Mouse (Mus musculus) gastrocnemius, postnatal 36 days (tissue): ENCODE measurements around the gene Plxnd1. TPM values are rescaled to one million over a fixed set of nuclear protein-coding genes. Genes with fewer than 3 reads are reported as not detected.

Experiments used
- DNase-seq, 2 experiments: peaks; one replicate each; pipeline ENCODE4 v3.0.0; 2022
- intact Hi-C: fragments of 180-260 bp; cut with DNase I; formaldehyde crosslinking; loops from one replicate; pipeline ENCODE4 v1.15.1; 2025
- total RNA-seq, 2 experiments: library from RNA; stranded (reverse); gene quantifications; 2 replicates each; pipeline ENCODE4 v1.2.3; 2021

Gene Plxnd1
- total RNA-seq, 2 experiments from 2014 or later: 19.0 to 21.8 TPM

DNA sequence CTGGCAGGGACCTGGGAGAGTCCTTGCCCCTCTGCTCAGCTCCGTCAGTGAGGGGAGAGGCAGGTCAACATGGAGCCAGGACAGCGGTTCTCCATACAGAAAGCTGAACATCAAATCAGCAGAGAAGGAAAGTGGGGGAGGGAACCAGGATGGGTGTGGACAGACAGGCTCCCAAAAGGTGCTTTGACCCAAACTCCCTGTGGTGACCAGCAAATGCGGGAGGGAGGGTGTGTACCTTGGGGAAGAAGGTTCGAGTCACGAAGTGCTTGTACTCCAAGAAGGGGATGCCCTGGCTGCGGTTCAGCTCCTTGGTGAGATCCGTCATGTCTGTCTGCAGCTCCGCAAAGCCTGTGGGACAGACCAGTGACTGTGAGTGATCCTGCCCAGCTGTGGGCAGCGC, 31.1 kb downstream of the Plxnd1 start:
- intact Hi-C loops: loop anchor here (5.0 kb wide), 1 partner anchor 61 kb away; no protein-coding TSS in a partner anchor

DNA sequence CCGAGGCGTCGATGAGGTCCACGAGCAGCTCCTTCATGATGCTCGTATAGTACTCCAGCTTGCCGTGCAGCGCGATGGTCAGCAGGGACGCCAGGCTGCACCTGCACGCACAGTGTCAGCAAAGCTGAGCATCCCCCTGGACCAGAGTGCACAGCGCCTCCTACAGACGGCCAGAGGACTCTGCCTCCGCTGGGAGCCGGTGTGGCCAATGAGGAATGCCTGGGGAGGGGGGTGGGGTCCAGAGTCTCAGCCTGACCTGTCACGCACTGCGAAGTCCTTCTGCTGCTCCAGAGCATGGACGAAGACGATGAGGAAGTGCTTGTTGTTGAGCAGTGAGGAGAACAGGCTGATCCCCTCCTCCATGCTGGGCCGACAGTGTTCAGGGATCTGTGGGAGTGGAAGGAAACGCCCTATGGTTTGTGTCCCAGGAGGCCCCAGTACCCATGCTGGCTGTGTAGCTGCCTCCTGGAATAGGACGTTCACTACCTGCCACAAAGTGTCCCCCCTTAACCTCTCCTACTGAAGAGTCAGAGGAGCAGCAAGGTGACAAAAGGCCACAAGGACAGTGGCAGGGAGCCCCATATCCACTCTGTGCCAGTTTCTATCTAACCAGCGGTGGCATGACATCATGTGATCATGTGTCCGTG, 32.2 kb downstream of the Plxnd1 start:
- DNase-seq: no peak
- intact Hi-C loops: loop anchor here (5.0 kb wide), 1 partner anchor 60 kb away; no protein-coding TSS in a partner anchor

More for the DNA sequence above, 31.1 kb downstream of the Plxnd1 start:
- DNase-seq: no peak

DNA sequence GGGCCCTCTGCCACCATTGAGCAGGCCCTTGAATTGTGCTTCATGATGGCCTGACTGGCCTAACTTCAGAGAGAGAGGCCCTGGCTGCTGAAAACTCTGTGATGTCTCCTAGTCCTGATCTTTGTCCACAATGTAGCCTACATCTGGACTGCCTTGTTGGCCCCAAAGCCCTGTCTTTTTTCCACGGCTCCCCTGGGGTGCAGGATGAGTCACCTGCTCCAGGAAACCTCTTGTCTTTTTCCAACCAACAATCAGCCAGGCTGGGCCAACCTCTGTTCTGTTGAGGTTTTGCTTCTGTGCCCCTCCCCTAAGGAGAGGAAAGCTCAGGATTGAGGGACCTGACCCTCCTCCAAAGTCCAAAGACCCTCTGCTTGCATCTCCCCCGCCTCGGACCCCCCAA, 33.1 kb downstream of the Plxnd1 start:
- intact Hi-C loops: loop anchor here (5.0 kb wide), 1 partner anchor 59 kb away; no protein-coding TSS in a partner anchor
- DNase-seq: no peak

DNA sequence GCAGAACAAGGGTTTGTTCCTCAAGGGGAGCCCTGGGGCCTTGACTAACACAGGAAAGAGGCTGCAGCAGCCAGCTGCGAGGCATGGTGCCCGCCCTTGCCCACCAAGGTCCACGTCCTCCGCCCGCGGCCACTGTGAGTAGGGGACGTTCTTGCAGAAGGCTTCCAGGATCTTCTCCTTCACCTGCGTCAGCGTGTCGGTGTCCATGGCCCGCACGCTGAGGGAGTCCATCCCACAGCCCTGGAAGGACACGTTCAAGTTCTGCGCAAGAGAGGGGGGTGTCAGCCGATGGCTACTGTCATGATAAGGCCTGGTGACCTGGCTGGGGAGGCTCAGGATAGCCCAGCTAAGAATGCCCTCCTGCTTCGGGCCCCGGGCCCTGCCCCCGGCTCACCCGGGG, 34.5 kb downstream of the Plxnd1 start:
- intact Hi-C loops: loop anchor here (5.0 kb wide), 1 partner anchor 58 kb away; no protein-coding TSS in a partner anchor
- no peak for DNase-seq

DNA sequence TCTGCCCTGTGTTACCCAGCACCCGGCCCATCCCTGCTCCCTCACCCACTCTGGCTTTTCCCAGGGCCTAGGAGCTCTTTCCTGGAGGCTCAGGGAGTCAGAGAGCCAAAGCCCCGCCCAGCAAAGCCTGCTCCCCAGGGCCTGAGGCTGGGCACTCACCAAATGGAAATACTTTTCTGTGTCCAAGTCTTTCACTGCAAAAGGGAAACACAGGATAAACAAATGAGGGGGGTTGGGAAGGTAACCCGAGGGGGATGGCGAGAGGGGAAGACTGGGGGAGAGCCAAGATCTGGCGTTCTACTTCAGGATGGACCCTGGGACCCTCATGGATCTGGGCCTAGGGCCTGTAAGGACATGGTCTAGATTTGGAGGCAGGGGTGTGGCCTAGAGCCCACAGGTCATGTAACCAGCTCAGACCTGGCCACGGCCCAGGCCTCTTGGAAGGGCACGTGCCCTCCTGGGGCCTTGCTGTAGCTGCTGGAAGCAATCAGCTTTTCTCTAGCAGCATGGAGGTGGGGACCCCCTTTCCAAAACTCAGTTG, 35.6 kb downstream of the Plxnd1 start:
- peak; percentile 89 to 92 for DNase-seq
- intact Hi-C loops: loop anchor here (5.0 kb wide), 1 partner anchor 33 kb away; no protein-coding TSS in a partner anchor

DNA sequence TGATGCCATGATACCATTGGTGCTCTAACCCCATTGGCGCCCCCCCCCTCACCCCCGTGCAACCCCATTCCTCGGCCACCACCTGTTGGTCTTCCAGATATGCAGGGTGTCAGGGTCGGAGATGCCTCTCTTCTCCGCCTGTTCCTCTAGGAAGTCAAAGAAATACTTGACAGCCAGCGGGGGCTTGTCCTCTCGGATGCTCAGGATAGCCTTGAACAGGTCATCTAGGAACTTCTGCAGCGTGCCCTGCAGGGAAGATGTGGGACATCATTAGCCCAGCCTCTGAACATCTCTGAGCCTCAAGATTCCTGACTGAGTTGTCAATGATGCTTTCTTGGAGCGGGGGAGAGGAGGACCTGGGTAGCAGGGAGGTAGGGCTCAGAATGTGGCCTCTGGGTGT, 36.4 kb downstream of the Plxnd1 start:
- intact Hi-C loops: loop anchor here (5.0 kb wide), 1 partner anchor 34 kb away; no protein-coding TSS in a partner anchor
- DNase-seq: no peak

DNA sequence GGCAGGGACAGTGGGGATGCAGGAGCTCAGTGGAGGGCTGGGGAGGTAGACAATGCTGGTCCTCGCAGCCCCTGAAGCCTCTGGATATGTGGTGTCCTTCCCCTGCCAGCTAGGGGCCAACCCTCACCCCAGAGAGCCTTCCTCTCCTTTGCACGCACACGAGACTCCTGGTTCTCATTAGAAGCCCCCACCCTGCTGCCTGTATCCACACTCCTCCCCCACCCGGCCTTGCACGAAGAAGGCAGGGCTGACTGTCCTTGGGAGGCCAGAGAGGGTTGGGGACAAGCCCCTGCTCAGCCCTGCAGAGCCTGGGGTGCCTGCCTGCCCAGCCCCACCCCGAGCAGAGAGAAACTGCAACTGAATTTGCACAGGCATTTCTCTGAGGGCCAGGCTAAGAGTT, 37.1 kb downstream of the Plxnd1 start:
- DNase-seq: no peak
- intact Hi-C loops: loop anchor here (5.0 kb wide), 1 partner anchor 35 kb away; no protein-coding TSS in a partner anchor

DNA sequence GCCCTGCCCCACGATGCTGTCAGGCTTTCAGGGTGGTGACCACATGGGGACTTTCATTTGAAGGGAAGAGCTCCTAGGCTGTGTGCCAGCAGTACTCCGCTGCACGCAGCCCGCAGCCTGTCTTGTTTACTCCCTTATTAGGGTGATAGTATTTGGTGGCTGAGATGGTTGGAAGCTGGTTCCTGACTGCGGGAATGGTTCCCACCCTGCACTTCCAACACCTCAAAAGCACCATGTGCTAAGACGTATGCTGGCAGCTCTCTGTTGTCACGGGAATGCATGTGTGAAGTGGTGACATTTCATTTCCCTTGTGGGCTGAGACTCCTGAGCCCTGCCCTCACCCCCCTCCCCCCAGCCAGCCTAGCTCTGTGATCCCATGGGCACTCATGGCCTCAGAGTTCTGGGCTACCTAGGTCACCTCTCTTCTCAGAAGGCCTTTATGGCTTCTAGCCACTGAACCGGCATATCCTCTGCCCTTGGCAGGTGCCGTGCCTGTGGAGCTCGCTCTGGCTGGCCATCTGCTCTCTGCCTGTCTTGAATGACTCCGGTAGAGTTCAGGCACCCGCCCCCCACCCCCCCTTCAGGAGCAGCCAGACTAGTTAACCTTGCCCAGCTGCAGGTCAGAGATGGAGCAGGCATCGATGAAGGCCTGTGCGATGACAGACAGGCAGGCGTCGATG, 37.7 kb downstream of the Plxnd1 start:
- intact Hi-C loops: loop anchor here (5.0 kb wide), 1 partner anchor 35 kb away; no protein-coding TSS in a partner anchor
- peak in 1 of 2 experiments; percentile 41 for DNase-seq

DNA sequence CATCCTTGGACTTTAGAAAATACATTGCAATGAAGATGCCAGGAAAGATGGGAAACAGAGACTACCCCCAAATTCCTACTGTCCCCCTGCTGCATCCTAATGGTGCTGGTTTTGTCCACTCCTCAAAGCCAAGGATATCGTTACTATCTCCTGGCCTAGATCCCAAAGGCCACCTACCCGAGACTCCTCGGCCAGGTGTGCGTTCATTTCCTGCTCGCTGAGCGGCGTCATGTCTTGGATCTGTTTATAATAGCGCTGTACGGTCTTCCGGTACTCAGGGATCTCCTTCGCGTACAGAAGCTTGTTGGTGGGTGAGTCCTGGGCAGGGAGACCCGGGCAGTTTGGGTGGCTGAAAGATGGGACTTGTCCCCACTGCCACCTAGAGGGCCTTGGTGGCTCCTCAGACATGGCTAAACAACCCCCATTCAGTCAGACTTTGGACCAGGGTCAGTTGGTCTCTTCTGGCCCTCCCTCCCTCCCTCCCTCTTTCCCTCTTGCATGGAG, 38.3 kb downstream of the Plxnd1 start:
- DNase-seq: no peak
- intact Hi-C loops: loop anchor here (5.0 kb wide), 1 partner anchor 36 kb away; no protein-coding TSS in a partner anchor

DNA sequence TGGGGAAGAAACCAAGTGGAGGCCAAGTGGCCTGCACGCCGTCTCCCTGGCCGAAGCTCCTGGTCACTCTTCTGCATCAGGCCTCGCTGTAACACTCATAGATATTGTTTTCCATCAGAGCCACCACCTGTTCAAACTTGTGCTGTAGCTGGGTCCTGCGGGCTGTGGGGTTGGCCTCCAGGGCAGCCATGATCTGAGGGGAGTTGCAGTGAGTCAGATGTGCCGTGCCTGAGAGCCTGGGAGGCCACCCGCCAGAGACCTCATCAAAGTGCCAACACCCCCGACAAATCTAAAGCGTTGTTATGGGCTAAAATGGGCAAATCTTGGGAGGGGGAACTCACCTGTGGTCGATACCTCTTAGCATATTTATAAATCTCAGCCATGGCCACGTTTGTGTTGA, 39.1 kb downstream of the Plxnd1 start:
- DNase-seq: no peak
- intact Hi-C loops: loop anchor here (5.0 kb wide), 1 partner anchor 37 kb away; no protein-coding TSS in a partner anchor

DNA sequence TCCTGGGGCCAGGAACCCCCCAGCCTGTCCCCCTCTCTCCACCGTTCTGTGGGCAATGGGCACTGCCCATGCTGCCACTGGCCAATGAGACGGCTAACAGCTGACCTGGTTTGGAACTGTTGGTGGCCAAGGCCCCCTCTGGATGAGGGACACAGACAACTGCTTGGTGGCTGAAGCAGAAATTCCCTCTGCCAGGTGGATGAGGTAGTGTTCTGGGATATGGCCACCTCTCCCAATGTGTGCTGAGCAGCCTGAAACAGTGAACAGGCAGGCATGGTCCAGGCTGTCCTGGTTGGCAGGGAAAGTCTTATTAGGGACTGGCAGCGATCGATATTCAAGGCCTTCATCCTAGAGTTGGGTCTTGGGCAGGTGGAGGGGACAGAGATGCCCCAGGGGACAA, 39.6 kb downstream of the Plxnd1 start:
- intact Hi-C loops: loop anchor here (5.0 kb wide), 1 partner anchor 37 kb away; no protein-coding TSS in a partner anchor

DNA sequence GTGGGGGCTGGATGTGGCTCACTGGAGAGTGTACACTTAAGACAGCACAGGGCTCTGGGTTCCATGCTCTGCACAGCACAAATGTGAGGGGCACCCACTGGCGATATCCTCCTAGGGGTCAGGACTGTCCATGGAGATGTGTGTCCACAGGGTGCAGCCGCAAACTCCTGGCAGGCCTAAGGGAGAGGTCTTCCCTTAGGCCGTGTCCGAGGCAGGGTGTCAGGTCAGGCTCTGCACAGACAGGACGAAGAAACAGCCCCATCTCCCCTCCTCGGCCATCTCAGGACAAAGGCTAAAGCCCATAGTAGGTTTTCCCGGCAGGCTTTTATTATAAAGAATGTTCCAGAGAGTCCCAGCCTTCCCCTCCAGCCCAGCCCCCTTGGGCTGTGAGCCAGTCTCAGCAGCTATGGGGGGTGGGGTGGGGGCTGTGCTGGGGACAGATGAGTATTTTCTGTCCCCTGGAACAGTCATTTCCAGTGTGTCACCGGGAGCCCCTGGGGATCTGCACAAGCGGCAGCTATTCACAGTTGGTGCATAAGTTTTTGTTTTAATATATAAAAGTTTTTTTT, 40.2 kb downstream of the Plxnd1 start:
- intact Hi-C loops: loop anchor here (5.0 kb wide), 2 partner anchors 38 to 42 kb away; no protein-coding TSS in a partner anchor
- DNase-seq: no peak

More for the DNA sequence above, 39.6 kb downstream of the Plxnd1 start:
- DNase-seq: no peak

DNA sequence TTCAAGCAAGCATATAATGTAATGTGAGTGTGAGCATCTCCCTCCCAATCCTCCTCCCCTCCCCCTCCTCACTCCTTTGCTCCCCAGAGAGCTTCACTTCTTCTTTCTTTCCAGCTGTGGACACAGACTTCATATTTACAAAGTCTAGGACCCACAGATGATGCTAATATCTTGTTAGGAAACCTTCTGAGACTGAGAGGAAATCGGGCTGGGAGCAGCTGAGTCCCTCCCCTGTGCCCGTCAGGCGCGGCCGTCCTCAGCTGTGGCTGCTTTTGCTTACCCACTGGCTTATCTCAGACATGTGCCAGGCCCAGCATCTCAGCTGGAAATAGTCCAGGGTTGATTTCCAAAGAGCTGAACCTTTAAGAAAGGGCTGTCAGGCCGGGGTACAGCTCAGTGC, 48.4 kb downstream of the Plxnd1 start:
- no peak for DNase-seq
- intact Hi-C loops: no loop called here

DNA sequence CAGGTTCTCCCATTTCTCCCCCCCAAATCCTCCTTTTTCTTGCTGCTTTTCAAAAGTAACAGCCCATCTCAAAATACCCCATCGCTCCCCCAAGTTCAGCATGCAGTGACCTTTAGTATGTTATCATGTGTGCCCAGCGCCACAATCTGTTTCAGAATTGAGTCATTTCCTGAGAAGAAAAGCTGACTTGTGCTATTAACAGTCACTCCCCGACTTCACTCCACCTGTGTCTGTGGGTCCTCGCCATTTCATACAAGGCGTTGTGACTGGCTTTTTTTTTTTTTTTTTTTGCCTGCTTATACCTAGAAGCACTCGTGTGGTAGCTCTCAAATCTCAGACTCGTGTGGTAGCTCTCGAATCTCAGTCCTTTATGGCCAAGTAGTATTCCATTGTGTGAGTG, 49.2 kb downstream of the Plxnd1 start:
- intact Hi-C loops: no loop called here
- DNase-seq: no peak

DNA sequence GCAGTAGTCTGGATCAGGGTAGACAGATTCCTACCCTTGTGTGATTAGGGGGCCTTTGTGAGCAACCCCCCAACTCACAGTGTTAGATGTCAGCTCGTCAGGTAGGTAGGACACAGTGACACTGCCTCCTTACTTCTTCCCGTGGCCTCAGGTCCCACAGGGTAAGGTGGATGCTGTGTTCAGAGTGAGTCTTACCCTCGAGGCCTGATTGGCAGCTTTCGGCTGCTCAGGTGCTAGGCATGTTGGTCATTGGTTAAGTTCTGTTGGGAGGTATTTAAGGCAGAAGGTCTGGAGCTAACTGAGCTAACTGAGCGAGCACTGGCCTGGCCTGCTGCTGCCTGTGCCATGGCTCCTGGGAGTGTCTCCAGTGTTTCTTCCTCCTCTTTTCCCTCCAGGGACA, 50.2 kb downstream of the Plxnd1 start, which contains the start of gene H1foo:
TSS of gene H1foo (plus strand) at position 301 of the 400 bp plus-strand sequence.
- no peak for DNase-seq
- intact Hi-C loops: no loop called here

DNA sequence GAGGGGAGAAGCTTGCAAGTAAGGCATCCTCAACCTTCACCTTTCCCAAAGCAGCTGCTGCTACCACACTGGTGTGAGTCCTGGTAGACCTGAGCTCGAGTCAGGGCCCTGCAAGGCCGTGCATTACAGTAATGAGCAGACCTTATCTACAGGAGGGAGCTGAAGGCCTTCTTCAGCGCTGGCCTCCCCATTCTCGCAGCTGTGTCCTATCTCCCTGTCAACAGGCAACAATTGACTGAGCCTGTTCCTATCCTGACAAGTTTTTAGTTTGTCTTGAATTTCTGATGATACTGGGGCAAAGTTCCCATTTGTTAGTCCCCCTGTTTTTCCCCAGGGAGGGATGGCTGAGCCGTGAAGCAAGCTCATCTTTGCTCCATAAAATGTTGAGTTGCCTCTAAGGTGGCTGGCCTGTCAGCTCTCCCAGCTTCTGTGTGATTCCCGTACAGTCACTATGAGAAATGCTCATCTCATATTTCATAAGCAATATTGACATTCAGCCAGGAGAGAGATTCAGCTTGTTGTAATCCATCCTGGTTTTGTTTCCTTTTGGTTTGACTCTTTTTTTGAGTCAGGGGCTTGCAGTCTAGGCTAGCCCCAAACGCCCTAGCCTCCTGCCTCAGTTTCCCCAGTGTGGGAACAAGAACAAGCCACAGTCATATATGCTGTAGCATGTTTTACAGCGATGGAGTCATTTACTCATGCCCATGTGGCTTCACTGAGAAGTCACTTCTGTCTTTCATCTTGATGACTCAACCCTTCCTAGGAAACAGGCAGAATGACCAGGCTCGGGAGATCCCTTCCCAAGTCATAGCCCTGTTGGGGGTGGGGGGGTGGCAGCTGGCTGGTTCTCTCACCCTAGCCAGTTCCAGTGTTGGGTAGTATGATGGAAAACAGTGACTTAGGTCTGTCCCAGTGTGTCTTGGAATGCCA, 51.0 kb downstream of the Plxnd1 start:
- no peak for DNase-seq
- intact Hi-C loops: no loop called here

DNA sequence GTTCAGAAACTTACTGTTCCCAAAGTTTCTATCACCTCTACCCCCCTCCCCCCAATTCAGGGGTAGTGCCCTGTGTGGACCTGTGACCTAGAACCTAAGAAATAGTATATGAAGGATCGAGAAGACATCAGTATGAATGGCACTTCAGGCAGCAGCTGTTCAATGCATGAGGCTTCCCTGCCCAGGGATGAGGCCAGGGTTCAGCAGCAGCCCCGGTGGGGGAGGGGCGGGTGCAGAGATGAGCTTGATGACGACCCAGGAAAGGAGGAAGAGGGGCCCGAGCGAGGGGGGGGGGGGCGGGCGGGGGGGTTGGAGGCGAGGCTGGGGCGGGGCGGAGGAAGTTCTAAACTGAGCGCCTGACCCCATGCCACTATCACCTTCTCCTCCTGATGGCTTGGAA, 53.7 kb downstream of the Plxnd1 start:
- intact Hi-C loops: no loop called here
- no peak for DNase-seq

DNA sequence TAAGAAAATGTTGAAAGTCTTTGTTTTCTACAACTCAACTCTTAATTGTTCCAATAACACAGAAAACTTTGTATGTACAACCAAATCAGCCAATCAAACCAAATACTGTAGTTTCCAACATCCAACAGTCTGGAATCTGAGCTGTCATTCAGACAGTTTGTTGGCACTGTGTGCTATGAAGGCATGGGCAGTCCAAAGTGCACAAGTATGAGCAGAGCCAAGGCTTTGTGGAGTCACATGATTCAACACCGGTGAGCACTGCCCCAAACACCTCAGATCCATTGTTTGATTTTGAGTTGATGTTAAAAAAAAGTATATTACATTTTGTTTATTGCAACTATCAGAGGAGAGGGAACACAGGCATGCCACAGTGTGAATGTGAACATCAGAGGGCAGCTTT, 54.2 kb downstream of the Plxnd1 start:
- no peak for DNase-seq
- intact Hi-C loops: no loop called here

DNA sequence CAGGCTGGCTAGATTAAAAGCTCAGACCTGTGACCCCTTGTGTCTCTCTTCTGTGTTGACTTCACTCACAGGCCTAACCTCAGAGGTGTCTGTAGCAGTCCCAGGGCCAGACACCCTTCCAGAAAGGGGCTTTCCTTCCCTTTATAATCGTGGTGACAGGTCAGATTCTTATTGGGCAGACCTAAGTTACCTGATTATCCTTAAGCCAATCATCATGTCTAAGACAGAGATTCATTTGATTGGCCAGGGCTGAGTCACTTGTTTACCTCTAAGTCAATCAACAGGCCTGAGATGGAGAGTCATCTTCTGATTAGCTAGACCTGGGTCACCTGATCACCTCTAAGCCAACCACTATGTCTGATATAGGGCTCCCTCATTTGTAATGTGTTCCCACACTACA, 56.0 kb downstream of the Plxnd1 start:
- intact Hi-C loops: no loop called here

More for the DNA sequence above, 56.0 kb downstream of the Plxnd1 start:
- no peak for DNase-seq
